Mouse (Mus musculus) forebrain, embryonic 16.5 days (tissue): ENCODE results near the gene Vps54. TPM values are rescaled to one million over a fixed set of nuclear protein-coding genes. Genes with fewer than 3 reads are reported as not detected.
"Not testable (repeated sequence)": the region's sequence is repeated elsewhere in the genome, so short reads cannot be mapped to it uniquely, and the experiment has no call there.

Source experiments
- ATAC-seq: fragments of 200-750 bp; cut with Nextera tagmentation; 2 replicates; pipeline ENCODE4 v1.8.0; 2017; ENCODE audit warnings: mild to moderate bottlenecking, moderate library complexity
- H3K27ac ChIP-seq: fragments of 300-500 bp; sonication (generic); 2 replicates; pipeline ENCODE4 v1.5.1; 2014; ENCODE audit warnings: low read length, control low read depth
- H3K27me3 ChIP-seq: fragments of 300-500 bp; sonication (generic); replicated peaks from 2 replicates; pipeline ENCODE4 v1.6.1; 2014; ENCODE audit warnings: low read length; ENCODE audit not compliant: control insufficient read depth, insufficient read depth
- H3K36me3 ChIP-seq: fragments of 300-500 bp; sonication (generic); 2 replicates; pipeline ENCODE4 v1.6.1; 2014; ENCODE audit not compliant: control insufficient read depth, insufficient read depth
- H3K4me1 ChIP-seq: fragments of 300-500 bp; sonication (generic); replicated peaks from 2 replicates; pipeline ENCODE4 v1.6.1; 2014; ENCODE audit warnings: low read length; ENCODE audit not compliant: control insufficient read depth, insufficient read depth
- H3K4me2 ChIP-seq: fragments of 300-500 bp; sonication (generic); 2 replicates; pipeline ENCODE4 v1.6.1; 2014; ENCODE audit warnings: mild to moderate bottlenecking, low read length, control low read depth
- H3K4me3 ChIP-seq: fragments of 300-500 bp; sonication (generic); replicated peaks from 2 replicates; pipeline ENCODE4 v1.5.1; 2014; ENCODE audit warnings: mild to moderate bottlenecking, low read length, control low read depth
- H3K9ac ChIP-seq: fragments of 300-500 bp; sonication (generic); replicated peaks from 2 replicates; pipeline ENCODE4 v1.6.1; 2014; ENCODE audit warnings: low read depth, low read length, control low read depth
- H3K9me3 ChIP-seq: fragments of 300-500 bp; sonication (generic); 2 replicates; pipeline ENCODE4 v1.6.1; 2016; ENCODE audit warnings: low read length; ENCODE audit not compliant: control insufficient read depth
- WGBS: fragments of 180-500 bp; shearing (Covaris S2); extraction: QIAGEN DNeasy Blood & Tissue Kit; methylation state at CpG from one replicate; pipeline ENCODE4 v1.1.7; 2014; 5-methylcytosine and 5-hydroxymethylcytosine counted together
- polyA plus RNA-seq: library from polyadenylated mRNA; unstranded; fragments of >200 nt; fragmentation: Nextera tagmentation; extraction: Ambion mirVana; gene quantifications from 2 replicates; pipeline ENCODE4 v1.2.1, GENCODE M21; 2015

Gene Vps54
- polyA plus RNA-seq: 9.8 and 11.1 TPM in 2 replicates

- H3K27ac ChIP-seq: peak within 1 kb of the TSS; percentile 95
- H3K9me3 ChIP-seq: no peaks in the 10 kb centered on the region
- peak within 1 kb of the TSS; percentile 97 for H3K9ac ChIP-seq
- H3K4me2 ChIP-seq: peak within 1 kb of the TSS; percentile 56
- no peaks in the 10 kb centered on the region for H3K27me3 ChIP-seq
- ATAC-seq: peak; percentile 85
- H3K4me3 ChIP-seq: peak within 1 kb of the TSS; percentile 87
- peaks cover 13% of the 10 kb centered on the region for H3K4me1 ChIP-seq
- 1% methylated on average over 54 of the region's 84 CpGs for WGBS
- H3K36me3 ChIP-seq: no peaks in the 10 kb centered on the region
Measured at GRCm38 (mm10) chr11:21239021-21239661, at the start of gene Vps54. Gene Vps54, plus strand, starts transcription at chr11:21239281.

GRCm38 (mm10) chr11:21191821-21192220 lies 47.3 kb upstream of the Vps54 start:
- H3K27ac ChIP-seq, H3K4me1 ChIP-seq, H3K9me3 ChIP-seq, H3K27me3 ChIP-seq, H3K4me2 ChIP-seq, ATAC-seq, H3K9ac ChIP-seq, H3K36me3 ChIP-seq, H3K4me3 ChIP-seq: not testable (repeated sequence)
- 91% methylated on average over 8 of the region's 8 CpGs for WGBS

DNA sequence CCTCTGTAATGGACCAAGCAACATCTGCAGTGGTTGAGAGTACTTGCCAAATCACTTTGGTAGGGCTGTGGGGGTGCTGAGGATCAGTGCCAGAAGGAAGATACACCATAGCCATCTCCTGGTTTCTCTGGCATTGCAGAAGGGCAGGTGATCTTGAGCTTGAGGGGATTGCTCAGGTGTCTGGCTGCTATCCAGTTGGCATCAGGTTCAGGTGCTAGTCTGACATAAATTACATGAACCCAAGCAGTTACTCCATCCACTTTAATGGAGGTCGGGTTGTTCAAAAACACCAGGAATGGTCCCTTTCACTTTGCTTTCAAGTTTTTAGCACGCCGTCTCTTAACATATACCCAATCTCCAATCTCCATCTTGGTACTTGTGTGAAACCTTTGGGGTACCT lies 44.2 kb upstream of the Vps54 start:
- Histone ChIP-seq H3K36me3 (no peaks in the 10 kb centered on the region), H3K9ac (no peak overlapping the region), H3K9me3 (no peaks in the 10 kb centered on the region), H3K4me1 (no peaks in the 10 kb centered on the region; the same call in 1 of the 2 replicates), H3K4me3 (no peak overlapping the region), H3K4me2 (no peak overlapping the region), H3K27me3 (no peaks in the 10 kb centered on the region), H3K27ac (no peak overlapping the region)
- no peak for ATAC-seq
- 96% methylated on average over 3 of the region's 3 CpGs for WGBS

- no peaks in the 10 kb centered on the region for H3K27me3 ChIP-seq
- H3K4me3 ChIP-seq: no peak overlapping the region
- WGBS: 60% methylated on average over 2 of the region's 2 CpGs
- H3K36me3 ChIP-seq: no peaks in the 10 kb centered on the region
- no peaks in the 10 kb centered on the region; the same call in 1 of the 2 replicates for H3K9me3 ChIP-seq
- no peak overlapping the region for H3K9ac ChIP-seq
- H3K27ac ChIP-seq: no peak overlapping the region
- ATAC-seq: no peak
- H3K4me1 ChIP-seq: no peaks in the 10 kb centered on the region
- H3K4me2 ChIP-seq: no peak overlapping the region
Measured at GRCm38 (mm10) chr11:21209046-21209445, 30.0 kb upstream of the Vps54 start.

DNA sequence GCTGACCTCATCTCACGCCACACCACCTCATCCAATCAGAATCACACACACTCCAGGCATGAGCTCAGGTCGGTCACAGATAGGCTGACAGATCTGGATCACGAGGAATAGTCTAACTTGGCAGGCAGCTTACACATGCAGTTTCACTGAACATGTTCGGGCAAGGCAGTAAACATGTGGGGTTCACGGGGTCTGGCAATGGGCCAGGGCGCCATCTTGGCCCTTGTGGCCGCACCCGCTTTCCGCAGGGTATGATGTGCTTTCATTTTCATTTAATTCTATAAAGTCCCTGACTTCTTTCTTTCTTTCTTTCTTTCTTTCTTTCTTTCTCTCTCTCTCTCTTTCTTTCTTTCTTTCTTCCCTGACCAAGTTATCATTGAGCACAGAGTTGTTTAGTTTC lies 29.4 kb upstream of the Vps54 start:
- H3K9me3 ChIP-seq, H3K27ac ChIP-seq, H3K27me3 ChIP-seq, ATAC-seq, H3K9ac ChIP-seq, H3K4me2 ChIP-seq, H3K36me3 ChIP-seq, H3K4me3 ChIP-seq, H3K4me1 ChIP-seq: not testable (repeated sequence)
- 94% methylated on average over 9 of the region's 9 CpGs for WGBS

DNA sequence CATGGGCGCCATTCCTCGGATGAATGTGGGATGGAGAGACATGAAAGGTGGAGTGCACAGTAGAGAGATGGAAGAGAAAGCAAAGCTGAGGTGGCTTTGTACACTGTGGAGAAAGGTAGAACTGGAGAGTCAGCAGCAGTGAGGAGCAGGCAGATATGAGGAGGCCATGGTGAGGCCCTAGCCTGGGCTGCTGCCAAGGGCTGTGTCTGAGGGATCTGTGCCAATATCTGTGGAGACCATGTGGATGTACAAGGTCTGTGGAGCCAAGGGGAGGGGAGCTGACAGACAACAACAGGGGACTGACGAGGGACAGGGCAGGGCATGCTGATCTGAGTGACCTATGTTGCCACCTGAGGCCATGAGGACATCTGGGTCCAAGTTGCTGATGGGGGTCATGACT lies 21.7 kb upstream of the Vps54 start:
- no peaks in the 10 kb centered on the region for H3K4me1 ChIP-seq
- H3K4me3 ChIP-seq: no peak overlapping the region
- H3K27ac ChIP-seq: no peak overlapping the region
- WGBS: 73% methylated on average over 3 of the region's 3 CpGs
- no peak overlapping the region for H3K4me2 ChIP-seq
- no peaks in the 10 kb centered on the region for H3K36me3 ChIP-seq
- no peaks in the 10 kb centered on the region for H3K9me3 ChIP-seq
- H3K27me3 ChIP-seq: no peaks in the 10 kb centered on the region
- no peak overlapping the region for H3K9ac ChIP-seq
- no peak for ATAC-seq

- WGBS: 80% methylated on average over 2 of the region's 2 CpGs
- no peak for ATAC-seq
- Histone ChIP-seq H3K4me1 (no peaks in the 10 kb centered on the region), H3K9me3 (no peaks in the 10 kb centered on the region), H3K9ac (no peak overlapping the region), H3K27ac (no peak overlapping the region), H3K4me2 (no peak overlapping the region), H3K4me3 (no peak overlapping the region), H3K36me3 (no peaks in the 10 kb centered on the region), H3K27me3 (no peaks in the 10 kb centered on the region)
Measured at GRCm38 (mm10) chr11:21219281-21219680, 19.8 kb upstream of the Vps54 start.

GRCm38 (mm10) chr11:21219851-21220587 lies 19.1 kb upstream of the Vps54 start:
- Histone ChIP-seq H3K4me1 (no peaks in the 10 kb centered on the region), H3K36me3 (no peaks in the 10 kb centered on the region), H3K27ac (no peak overlapping the region), H3K27me3 (no peaks in the 10 kb centered on the region), H3K9ac (no peak overlapping the region), H3K4me3 (no peak overlapping the region), H3K9me3 (no peaks in the 10 kb centered on the region), H3K4me2 (no peak overlapping the region)
- no peak for ATAC-seq
- WGBS: 89% methylated on average over 8 of the region's 8 CpGs

GRCm38 (mm10) chr11:21220754-21221153 lies 18.3 kb upstream of the Vps54 start:
- Histone ChIP-seq H3K4me1 (no peaks in the 10 kb centered on the region), H3K4me2 (no peak overlapping the region), H3K27ac (no peak overlapping the region), H3K9ac (no peak overlapping the region), H3K4me3 (no peak overlapping the region), H3K36me3 (no peaks in the 10 kb centered on the region), H3K9me3 (no peaks in the 10 kb centered on the region), H3K27me3 (no peaks in the 10 kb centered on the region)
- WGBS: 68% methylated on average over 2 of the region's 2 CpGs
- ATAC-seq: no peak
